Mouse (Mus musculus) intestine, embryonic 14.5 days (tissue): ENCODE measurements around the gene Frem2. TPM values are rescaled to one million over a fixed set of nuclear protein-coding genes. Genes with fewer than 3 reads are reported as not detected.
A peak's percentile ranks its signal among the peaks of the same experiment; 100 is the strongest.

Source experiments
- ATAC-seq: fragments of 200-750 bp; cut with Nextera tagmentation; replicated peaks from 2 replicates; pipeline ENCODE4 v1.8.0; 2017; ENCODE audit warnings: low read depth, moderate number of reproducible peaks, moderate TSS enrichment, moderate library complexity; ENCODE audit not compliant: low FRiP score, low TSS enrichment
- DNase-seq: peaks from one replicate; pipeline ENCODE4 v3.0.0-alpha.2; 2018; ENCODE audit warnings: low spot score
- H3K27ac ChIP-seq: fragments of 300-500 bp; sonication (generic); 2 replicates; pipeline ENCODE4 v1.5.1; 2014; ENCODE audit warnings: low read depth, mild to moderate bottlenecking, control low read depth
- H3K27me3 ChIP-seq: fragments of 300-500 bp; sonication (generic); replicated peaks from 2 replicates; pipeline ENCODE4 v1.6.1; 2014; ENCODE audit warnings: low read length, control low read depth; ENCODE audit not compliant: control insufficient read depth, insufficient read depth
- H3K36me3 ChIP-seq: fragments of 300-500 bp; sonication (generic); 2 replicates; pipeline ENCODE4 v1.6.1; 2014; ENCODE audit warnings: low read length, control low read depth; ENCODE audit not compliant: control insufficient read depth, insufficient read depth
- H3K4me1 ChIP-seq: fragments of 300-500 bp; sonication (generic); replicated peaks from 2 replicates; pipeline ENCODE4 v1.6.1; 2014; ENCODE audit warnings: low read length, control low read depth, mixed read lengths; ENCODE audit not compliant: control insufficient read depth, insufficient read depth
- H3K4me2 ChIP-seq: fragments of 300-500 bp; sonication (generic); 2 replicates; pipeline ENCODE4 v1.6.1; 2014; ENCODE audit warnings: low read length
- H3K4me3 ChIP-seq: fragments of 300-500 bp; sonication (generic); 2 replicates; pipeline ENCODE4 v1.5.1; 2014; ENCODE audit warnings: low read depth, low read length, control low read depth, mixed read lengths
- H3K9ac ChIP-seq: fragments of 300-500 bp; sonication (generic); 2 replicates; pipeline ENCODE4 v1.6.1; 2014; ENCODE audit warnings: mild to moderate bottlenecking, low read length
- H3K9me3 ChIP-seq: fragments of 300-500 bp; sonication (generic); 2 replicates; pipeline ENCODE4 v1.6.1; 2016; ENCODE audit warnings: low read length, control low read depth; ENCODE audit not compliant: control insufficient read depth
- WGBS: fragments of 180-500 bp; shearing (Covaris S2); extraction: QIAGEN DNeasy Blood & Tissue Kit; methylation state at CpG from one replicate; pipeline ENCODE4 v1.1.7; 2014; 5-methylcytosine and 5-hydroxymethylcytosine counted together
- polyA plus RNA-seq: library from polyadenylated mRNA; unstranded; fragments of >200 nt; fragmentation: Nextera tagmentation; extraction: Ambion mirVana; gene quantifications from 2 replicates; pipeline ENCODE4 v1.2.1, GENCODE M21; 2014

Gene Frem2
- polyA plus RNA-seq, 1 experiment from 2014 or later = 14.4 TPM

- DNase-seq (no peak), ATAC-seq (no peak)
- Histone ChIP-seq H3K27ac (no peak overlapping the region), H3K36me3 (no peaks in the 10 kb centered on the region), H3K9ac (no peak overlapping the region), H3K27me3 (no peaks in the 10 kb centered on the region), H3K4me2 (no peak overlapping the region), H3K4me1 (no peaks in the 10 kb centered on the region), H3K4me3 (no peak overlapping the region), H3K9me3 (no peaks in the 10 kb centered on the region)
- 76% methylated on average over 3 of the region's 3 CpGs for WGBS
Measured at GRCm38 (mm10) chr3:53635948-53636347, 21.2 kb downstream of the Frem2 start.

GRCm38 (mm10) chr3:53631126-53631525, 26.0 kb downstream of the Frem2 start:
- 76% methylated on average over 14 of the region's 14 CpGs for WGBS
- no peak for ATAC-seq

GRCm38 (mm10) chr3:53630630-53631029, 26.5 kb downstream of the Frem2 start:
- ATAC-seq (no peak), DNase-seq (peak; percentile 23)
- H3K4me2 ChIP-seq = no peak overlapping the region
- H3K9me3 ChIP-seq = no peaks in the 10 kb centered on the region
- 36% methylated on average over 4 of the region's 4 CpGs for WGBS
- H3K4me3 ChIP-seq = no peak overlapping the region
- H3K4me1 ChIP-seq = peaks cover 7% of the 10 kb centered on the region; the same call in 1 of the 2 replicates
- H3K27ac ChIP-seq = no peak overlapping the region
- no peaks in the 10 kb centered on the region for H3K36me3 ChIP-seq
- H3K9ac ChIP-seq = no peak overlapping the region
- H3K27me3 ChIP-seq = no peaks in the 10 kb centered on the region

More at GRCm38 (mm10) chr3:53631126-53631525, 26.0 kb downstream of the Frem2 start:
- Histone ChIP-seq H3K4me3 (no peak overlapping the region), H3K36me3 (no peaks in the 10 kb centered on the region), H3K4me1 (peaks cover 7% of the 10 kb centered on the region; the same call in 1 of the 2 replicates), H3K4me2 (no peak overlapping the region), H3K9ac (no peak overlapping the region), H3K27ac (no peak overlapping the region), H3K9me3 (no peaks in the 10 kb centered on the region), H3K27me3 (no peaks in the 10 kb centered on the region)
- no peak for DNase-seq

DNA sequence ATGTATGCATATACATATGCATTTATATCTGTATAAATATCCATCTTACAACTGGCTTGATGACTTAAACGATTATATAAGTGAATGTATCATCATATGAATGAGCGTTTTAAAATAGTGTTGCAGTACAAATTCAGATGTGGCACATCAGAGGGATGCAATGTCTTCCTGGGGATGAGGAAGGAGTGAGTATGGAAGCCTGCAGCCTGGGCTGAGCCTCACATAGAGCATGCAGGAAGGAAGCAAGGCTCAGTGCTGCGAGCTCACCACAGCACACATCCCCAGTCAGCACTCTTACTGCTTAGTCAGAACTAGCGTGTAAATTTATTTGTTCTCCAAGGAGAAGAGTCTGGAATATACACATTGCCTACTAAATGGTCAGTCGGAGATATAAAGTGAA, 27.2 kb downstream of the Frem2 start:
- H3K36me3 ChIP-seq = no peaks in the 10 kb centered on the region
- H3K9me3 ChIP-seq = no peaks in the 10 kb centered on the region
- ATAC-seq (no peak), DNase-seq (no peak)
- no peak overlapping the region for H3K4me3 ChIP-seq
- H3K27ac ChIP-seq = no peak overlapping the region
- peaks cover 7% of the 10 kb centered on the region; the same call in 1 of the 2 replicates for H3K4me1 ChIP-seq
- no peak overlapping the region for H3K4me2 ChIP-seq
- H3K27me3 ChIP-seq = no peaks in the 10 kb centered on the region
- WGBS = 82% methylated on average over 5 of the region's 5 CpGs
- no peak overlapping the region for H3K9ac ChIP-seq

DNA sequence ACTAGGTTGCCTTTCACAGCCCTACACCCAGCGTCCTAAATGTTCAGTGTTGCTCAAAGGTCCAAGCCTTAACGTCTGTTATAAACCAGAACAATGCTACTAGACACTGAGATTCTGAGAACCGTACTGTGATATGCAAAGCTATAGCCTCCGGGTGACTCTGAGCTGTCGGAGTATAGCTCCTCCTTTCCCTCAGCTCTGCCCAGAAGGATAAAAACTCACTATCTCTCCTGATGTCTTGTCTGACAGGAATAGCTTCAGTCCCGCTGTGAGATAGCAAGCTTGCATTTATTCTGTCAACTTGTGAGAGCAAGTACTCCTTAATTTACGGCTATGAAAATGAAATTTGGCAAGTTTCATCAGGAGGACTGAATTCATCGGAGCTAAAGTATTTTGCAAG, 33.9 kb downstream of the Frem2 start:
- Histone ChIP-seq H3K4me2 (no peak overlapping the region), H3K9me3 (no peaks in the 10 kb centered on the region), H3K9ac (no peak overlapping the region), H3K4me1 (peaks cover 7% of the 10 kb centered on the region), H3K4me3 (no peak overlapping the region), H3K27ac (no peak overlapping the region), H3K36me3 (no peaks in the 10 kb centered on the region), H3K27me3 (no peaks in the 10 kb centered on the region)
- no peak for ATAC-seq
- 71% methylated on average over 8 of the region's 8 CpGs for WGBS
- DNase-seq = no peak

GRCm38 (mm10) chr3:53620978-53621377, 36.2 kb downstream of the Frem2 start:
- Histone ChIP-seq H3K4me1 (no peaks in the 10 kb centered on the region; the same call in 1 of the 2 replicates), H3K27ac (peak overlapping the region; percentile 39), H3K4me2 (no peak overlapping the region), H3K27me3 (no peaks in the 10 kb centered on the region), H3K36me3 (no peaks in the 10 kb centered on the region), H3K9me3 (no peaks in the 10 kb centered on the region), H3K4me3 (no peak overlapping the region), H3K9ac (no peak overlapping the region)
- 62% methylated on average over 3 of the region's 3 CpGs for WGBS
- ATAC-seq = no peak
- no peak for DNase-seq

GRCm38 (mm10) chr3:53620355-53620754, 36.8 kb downstream of the Frem2 start:
- H3K36me3 ChIP-seq = no peaks in the 10 kb centered on the region
- H3K4me1 ChIP-seq = no peaks in the 10 kb centered on the region; the same call in 1 of the 2 replicates
- DNase-seq (peak; percentile 50), ATAC-seq (no peak)
- no peak overlapping the region for H3K9ac ChIP-seq
- H3K4me2 ChIP-seq = no peak overlapping the region
- H3K4me3 ChIP-seq = no peak overlapping the region
- peak overlapping the region; percentile 39 for H3K27ac ChIP-seq
- no peaks in the 10 kb centered on the region for H3K9me3 ChIP-seq
- WGBS = 66% methylated on average over 8 of the region's 8 CpGs
- no peaks in the 10 kb centered on the region for H3K27me3 ChIP-seq

- H3K4me1 ChIP-seq = peaks cover 7% of the 10 kb centered on the region; the same call in 1 of the 2 replicates
Measured at GRCm38 (mm10) chr3:53611106-53611505, 46.0 kb downstream of the Frem2 start.

GRCm38 (mm10) chr3:53609851-53610250, 47.3 kb downstream of the Frem2 start:
- 52% methylated on average over 4 of the region's 4 CpGs for WGBS

More at GRCm38 (mm10) chr3:53611106-53611505, 46.0 kb downstream of the Frem2 start:
- Histone ChIP-seq H3K4me2 (no peak overlapping the region), H3K27ac (no peak overlapping the region), H3K27me3 (no peaks in the 10 kb centered on the region), H3K9me3 (no peaks in the 10 kb centered on the region), H3K36me3 (no peaks in the 10 kb centered on the region), H3K9ac (no peak overlapping the region), H3K4me3 (no peak overlapping the region)
- DNase-seq (no peak), ATAC-seq (no peak)
- 73% methylated on average over 3 of the region's 3 CpGs for WGBS

More at GRCm38 (mm10) chr3:53609851-53610250, 47.3 kb downstream of the Frem2 start:
- H3K4me2 ChIP-seq = no peak overlapping the region
- DNase-seq = no peak
- no peaks in the 10 kb centered on the region for H3K27me3 ChIP-seq
- no peaks in the 10 kb centered on the region for H3K36me3 ChIP-seq
- peaks cover 7% of the 10 kb centered on the region; the same call in 1 of the 2 replicates for H3K4me1 ChIP-seq
- H3K4me3 ChIP-seq = no peak overlapping the region
- H3K9ac ChIP-seq = no peak overlapping the region
- ATAC-seq = no peak
- no peak overlapping the region for H3K27ac ChIP-seq
- H3K9me3 ChIP-seq = 0 out of 2 replicates have a peak, but pooled peaks cover 4% of the 10 kb centered on the region
